Mouse (Mus musculus) myocyte (in vitro differentiated cells): ENCODE data around the gene Hsd17b12. TPM values are rescaled to one million over a fixed set of nuclear protein-coding genes. Genes with fewer than 3 reads are reported as not detected.

ENCODE experiments used
- H3K27me3 ChIP-seq: one replicate; pipeline ENCODE4 v1.6.1; 2011; ENCODE audit not compliant: control insufficient read depth, insufficient read depth, insufficient read length
- H3K36me3 ChIP-seq: one replicate; pipeline ENCODE4 v1.6.1; 2011; ENCODE audit not compliant: control insufficient read depth, insufficient read depth
- H3K4me2 ChIP-seq: one replicate; pipeline ENCODE4 v1.6.1; 2011; ENCODE audit warnings: low read depth, control low read depth
- H3K4me3 ChIP-seq: one replicate; pipeline ENCODE4 v1.5.1; 2011; ENCODE audit warnings: mild to moderate bottlenecking, control low read depth, moderate library complexity
- H3K79me2 ChIP-seq: one replicate; pipeline ENCODE4 v1.6.1; 2011; ENCODE audit not compliant: control insufficient read depth, insufficient read depth
- H3ac ChIP-seq: one replicate; pipeline ENCODE4 v1.6.1; 2011; ENCODE audit not compliant: control insufficient read depth, insufficient read length
- CEBPB ChIP-seq: IDR thresholded peaks from 2 replicates; pipeline ENCODE4 v1.6.1; 2011; ENCODE audit warnings: mild to moderate bottlenecking, moderate library complexity; ENCODE audit not compliant: poor library complexity, insufficient read depth, severe bottlenecking
- E2F4 ChIP-seq: IDR thresholded peaks from one replicate; pipeline ENCODE4 v1.6.1; 2011; ENCODE audit warnings: mild to moderate bottlenecking, control low read depth, moderate library complexity; ENCODE audit not compliant: insufficient read depth
- MAX ChIP-seq: IDR thresholded peaks from one replicate; pipeline ENCODE4 v1.6.1; 2011; ENCODE audit warnings: low read depth, mild to moderate bottlenecking, control low read depth
- MYOD1 ChIP-seq, 3 experiments: IDR thresholded peaks; one replicate each; pipeline ENCODE4 v1.6.1; 2011; ENCODE audit warnings: control low read depth in 2 of 3, low read depth in 2 of 3, mild to moderate bottlenecking in 2 of 3, moderate library complexity in 1 of 3; ENCODE audit not compliant: insufficient read length in 2 of 3, control insufficient read depth in 1 of 3
- MYOG ChIP-seq, 3 experiments: IDR thresholded peaks; one replicate each; pipeline ENCODE4 v1.6.1; 2011; ENCODE audit warnings: control low read depth in 2 of 3, low read depth in 2 of 3, mild to moderate bottlenecking in 2 of 3; ENCODE audit not compliant: insufficient read length in 2 of 3, control insufficient read depth in 1 of 3, insufficient read depth in 1 of 3
- POLR2A ChIP-seq: IDR thresholded peaks from one replicate; pipeline ENCODE4 v1.6.1; 2011; ENCODE audit warnings: low read depth, mild to moderate bottlenecking, control low read depth, moderate library complexity; ENCODE audit not compliant: insufficient read length
- POLR2AphosphoS2 ChIP-seq: IDR thresholded peaks from one replicate; pipeline ENCODE4 v1.6.1; 2011; ENCODE audit warnings: low read depth, control low read depth; ENCODE audit not compliant: insufficient read length
- REST ChIP-seq: IDR thresholded peaks from one replicate; pipeline ENCODE4 v1.6.1; 2011; ENCODE audit warnings: mild to moderate bottlenecking, control low read depth, moderate library complexity; ENCODE audit not compliant: insufficient read depth, insufficient read length
- SRF ChIP-seq: IDR thresholded peaks from one replicate; pipeline ENCODE4 v1.6.1; 2011; ENCODE audit warnings: low read depth; ENCODE audit not compliant: control insufficient read depth, insufficient read length
- TCF12 ChIP-seq: IDR thresholded peaks from one replicate; pipeline ENCODE4 v1.6.1; 2011; ENCODE audit warnings: mild to moderate bottlenecking, control low read depth; ENCODE audit not compliant: poor library complexity, insufficient read depth, severe bottlenecking
- TCF3 ChIP-seq: IDR thresholded peaks from one replicate; pipeline ENCODE4 v1.6.1; 2011; ENCODE audit warnings: low read depth, control low read depth; ENCODE audit not compliant: insufficient read length
- USF1 ChIP-seq: IDR thresholded peaks from one replicate; pipeline ENCODE4 v1.6.1; 2011; ENCODE audit warnings: low read depth, mild to moderate bottlenecking, control low read depth, moderate library complexity
- polyA plus RNA-seq: library from polyadenylated mRNA; unstranded; fragments of >200 nt; fragmentation: generic; extraction: Trizol; gene quantifications from one replicate; pipeline ENCODE4 v1.2.1, GENCODE M21; 2012; ENCODE audit warnings: missing spikeins

Hsd17b12 gene
- 87.0 TPM for polyA plus RNA-seq

DNA sequence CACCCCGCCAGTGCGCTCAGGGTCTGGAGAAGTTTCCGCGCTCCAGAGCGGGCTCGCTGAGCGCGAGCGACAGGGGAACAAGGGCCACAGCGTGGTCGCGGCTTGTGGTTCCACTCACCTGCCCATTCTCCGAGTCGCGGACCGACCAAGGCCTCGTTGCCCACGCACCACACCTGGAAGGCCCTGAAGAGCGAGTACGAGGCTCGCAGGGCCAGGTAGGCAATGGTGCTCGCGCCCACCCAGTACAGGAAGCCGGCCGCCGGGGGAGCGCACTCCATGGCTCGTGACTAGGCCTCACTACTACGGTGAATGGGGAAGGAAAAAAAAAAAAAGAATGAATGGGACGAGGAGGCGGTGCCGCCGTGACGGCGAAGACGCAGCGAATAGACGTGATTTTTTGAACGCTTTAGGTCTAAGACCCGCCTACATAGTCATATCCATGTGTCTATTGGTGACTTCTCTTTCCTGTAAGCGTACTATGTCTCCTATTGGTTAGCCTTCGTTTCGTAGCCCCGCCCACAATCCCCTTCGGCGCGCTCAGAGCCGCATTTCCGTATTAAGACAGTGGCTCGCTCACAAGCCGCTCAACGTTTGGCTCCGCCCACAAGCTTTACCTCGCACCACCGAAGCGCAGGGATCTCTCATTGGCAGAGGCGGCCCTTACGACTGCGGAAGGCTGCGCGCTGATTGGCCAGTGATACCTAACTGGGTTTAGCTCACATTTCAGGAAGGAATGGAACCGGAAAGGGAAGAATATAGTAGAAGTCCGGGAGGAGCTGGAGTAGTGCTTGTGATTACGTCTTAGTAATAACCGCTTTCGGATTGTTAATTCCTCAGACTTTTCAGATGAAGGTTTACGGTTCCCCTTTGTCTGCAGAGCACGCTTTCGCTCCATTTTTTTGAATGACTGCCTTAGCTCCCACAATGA lies at the start of gene Hsd17b12:
Gene Hsd17b12, minus strand, starts transcription at position 373 of the 928 bp plus-strand sequence.
- H3ac ChIP-seq: peak within 1 kb of the TSS; percentile 55
- no peaks in the 10 kb centered on the region for H3K36me3 ChIP-seq
- no peaks in the 10 kb centered on the region for H3K27me3 ChIP-seq
- peak within 1 kb of the TSS; percentile 91 for H3K4me3 ChIP-seq
- peak within 1 kb of the TSS; percentile 86 for H3K4me2 ChIP-seq
- TF ChIP-seq CEBPB (no peak), REST (no peak), E2F4 (no peak), TCF3 (no peak), TCF12 (no peak), POLR2AphosphoS2 (peak; percentile 84), POLR2A (peak; percentile 91), SRF (no peak), MAX (no peak), MYOD1 (IDR thresholded peaks at IDR 0.05; ENCODE audit: control insufficient read depth in 1 of 3, insufficient read length in 2 of 3, low read depth in 2 of 3) (no peak), MYOG (IDR thresholded peaks at IDR 0.05; ENCODE audit: control insufficient read depth in 1 of 3, insufficient read depth in 1 of 3, insufficient read length in 2 of 3, low read depth in 2 of 3) (peak in 1 of 3 experiments; percentile 13), USF1 (no peak)
- peaks cover 47% of the 10 kb centered on the region for H3K79me2 ChIP-seq

- Histone ChIP-seq H3K27me3 (peaks cover 10% of the 10 kb centered on the region), H3K4me3 (no peak overlapping the region), H3K36me3 (no peaks in the 10 kb centered on the region), H3K79me2 (no peaks in the 10 kb centered on the region), H3ac (no peak overlapping the region), H3K4me2 (no peak overlapping the region)
- TF ChIP-seq POLR2A: no peak
These were observed 27.1 kb upstream of the Hsd17b12 start for GRCm38 (mm10) chr2:94184906-94185305.

GRCm38 (mm10) chr2:94184142-94184541 lies 26.4 kb upstream of the Hsd17b12 start:
- no peak overlapping the region for H3K4me2 ChIP-seq
- peaks cover 10% of the 10 kb centered on the region for H3K27me3 ChIP-seq
- no peak for TF ChIP-seq POLR2AphosphoS2
- no peak for TF ChIP-seq REST
- no peak for TF ChIP-seq MYOD1 (IDR thresholded peaks at IDR 0.05; ENCODE audit: control insufficient read depth in 1 of 3, insufficient read length in 2 of 3, low read depth in 2 of 3)
- no peak for TF ChIP-seq MAX
- no peak for TF ChIP-seq POLR2A
- TF ChIP-seq USF1: no peak
- no peak for TF ChIP-seq SRF
- no peaks in the 10 kb centered on the region for H3K79me2 ChIP-seq
- no peak overlapping the region for H3ac ChIP-seq
- no peaks in the 10 kb centered on the region for H3K36me3 ChIP-seq
- no peak overlapping the region for H3K4me3 ChIP-seq

DNA sequence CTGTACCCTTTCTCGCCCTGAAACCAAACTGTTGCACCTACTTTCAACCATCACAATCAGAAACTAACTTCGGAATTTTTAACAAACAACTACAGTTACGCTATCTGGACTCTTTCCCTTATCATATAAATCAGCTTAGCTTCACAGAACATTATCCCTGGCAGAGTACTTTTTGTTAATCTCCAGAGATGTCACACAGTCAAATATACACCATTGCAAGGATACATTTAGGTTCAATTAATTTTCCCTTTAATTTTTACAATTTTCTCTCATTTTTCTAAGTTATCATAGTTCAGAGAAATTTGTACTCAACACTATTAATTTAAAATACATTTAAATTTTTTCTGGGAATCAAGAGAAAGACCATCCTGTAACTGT lies 21.3 kb upstream of the Hsd17b12 start:
- Histone ChIP-seq H3K79me2 (peaks cover 14% of the 10 kb centered on the region), H3K27me3 (peaks cover 10% of the 10 kb centered on the region), H3K36me3 (no peaks in the 10 kb centered on the region), H3K4me2 (peak overlapping the region; percentile 37), H3K4me3 (peak overlapping the region; percentile 61), H3ac (peak overlapping the region; percentile 33)
- TF ChIP-seq MYOD1 (IDR thresholded peaks at IDR 0.05; ENCODE audit: control insufficient read depth in 1 of 3, insufficient read length in 2 of 3, low read depth in 2 of 3): no peak
- TF ChIP-seq POLR2A: no peak
- TF ChIP-seq SRF: no peak
- TF ChIP-seq MAX: no peak
- no peak for TF ChIP-seq E2F4
- TF ChIP-seq TCF12: no peak
- no peak for TF ChIP-seq POLR2AphosphoS2
- TF ChIP-seq USF1: no peak
- no peak for TF ChIP-seq MYOG (IDR thresholded peaks at IDR 0.05; ENCODE audit: control insufficient read depth in 1 of 3, insufficient read depth in 1 of 3, insufficient read length in 2 of 3, low read depth in 2 of 3)

GRCm38 (mm10) chr2:94178321-94179029 lies 20.7 kb upstream of the Hsd17b12 start:
- H3K4me3 ChIP-seq: peak overlapping the region; percentile 61
- peaks cover 14% of the 10 kb centered on the region for H3K79me2 ChIP-seq
- peak overlapping the region; percentile 33 for H3ac ChIP-seq
- H3K36me3 ChIP-seq: no peaks in the 10 kb centered on the region
- TF ChIP-seq E2F4: no peak
- TF ChIP-seq POLR2A: no peak
- no peak for TF ChIP-seq POLR2AphosphoS2
- no peak for TF ChIP-seq TCF3
- no peak for TF ChIP-seq SRF
- peaks cover 7% of the 10 kb centered on the region for H3K27me3 ChIP-seq
- H3K4me2 ChIP-seq: peak overlapping the region; percentile 90
